Mouse (Mus musculus) layer of hippocampus, adult 11-12 months (tissue): ENCODE results near the gene Svep1.

ENCODE experiments used
- DNase-seq: peaks from one replicate; pipeline ENCODE4 v3.0.0; 2022; ENCODE audit warnings: low spot score

Gene Svep1

GRCm38 (mm10) chr4:58082588-58082987 lies 124.1 kb downstream of the Svep1 start:
- peak; percentile 72 for DNase-seq

- DNase-seq: peak; percentile 39
These were observed 127.0 kb downstream of the Svep1 start for GRCm38 (mm10) chr4:58079631-58080030.

- no peak for DNase-seq
These were observed 128.7 kb downstream of the Svep1 start for GRCm38 (mm10) chr4:58077950-58078349.

- DNase-seq: no peak
These were observed 129.1 kb downstream of the Svep1 start for GRCm38 (mm10) chr4:58077536-58077935.

- DNase-seq: no peak
These were observed 133.8 kb downstream of the Svep1 start for GRCm38 (mm10) chr4:58072888-58073287.

GRCm38 (mm10) chr4:58068886-58069285 lies 137.8 kb downstream of the Svep1 start:
- no peak for DNase-seq

- no peak for DNase-seq
These were observed 141.9 kb downstream of the Svep1 start for GRCm38 (mm10) chr4:58064721-58065120.

- DNase-seq: no peak
These were observed 143.7 kb downstream of the Svep1 start for GRCm38 (mm10) chr4:58062933-58063332.

GRCm38 (mm10) chr4:58055653-58056052 lies 151.0 kb downstream of the Svep1 start:
- DNase-seq: no peak

GRCm38 (mm10) chr4:58054441-58054840 lies 152.2 kb downstream of the Svep1 start:
- DNase-seq: no peak

- no peak for DNase-seq
These were observed 155.9 kb downstream of the Svep1 start for GRCm38 (mm10) chr4:58050746-58051145.

- no peak for DNase-seq
These were observed 156.4 kb downstream of the Svep1 start for GRCm38 (mm10) chr4:58050276-58050675.

- no peak for DNase-seq
These were observed 161.8 kb downstream of the Svep1 start for GRCm38 (mm10) chr4:58044833-58045232.

GRCm38 (mm10) chr4:58044356-58044755 lies 162.3 kb downstream of the Svep1 start:
- no peak for DNase-seq

- DNase-seq: no peak
These were observed 166.6 kb downstream of the Svep1 start for GRCm38 (mm10) chr4:58040093-58040492.

GRCm38 (mm10) chr4:58037096-58037705 lies 169.5 kb downstream of the Svep1 start:
- no peak for DNase-seq

GRCm38 (mm10) chr4:58034663-58035062 lies 172.0 kb downstream of the Svep1 start:
- no peak for DNase-seq

GRCm38 (mm10) chr4:58032714-58033113 lies 173.9 kb downstream of the Svep1 start:
- DNase-seq: no peak

GRCm38 (mm10) chr4:58009024-58009423 lies 197.6 kb downstream of the Svep1 start, which contains the start of gene Txndc8:
Txndc8 (minus strand) TSS chr4:58009124.
- DNase-seq: no peak

GRCm38 (mm10) chr4:58003501-58003900 lies 203.2 kb downstream of the Svep1 start:
- no peak for DNase-seq
